Mouse (Mus musculus) small intestine, adult 2 months (tissue): ENCODE measurements around the gene Ndufs7. TPM values are rescaled to one million over a fixed set of nuclear protein-coding genes. Genes with fewer than 3 reads are reported as not detected.

ENCODE experiments used
- H3K27ac ChIP-seq: fragments of 200-500 bp; 2 replicates; pipeline ENCODE4 v1.5.1; 2012; ENCODE audit warnings: low read depth, low read length, control low read depth, inconsistent platforms; ENCODE audit not compliant: insufficient read depth
- H3K27me3 ChIP-seq: fragments of 200-500 bp; 2 replicates; pipeline ENCODE4 v1.6.1; 2012; ENCODE audit warnings: mild to moderate bottlenecking, moderate library complexity, low read length, inconsistent platforms; ENCODE audit not compliant: control insufficient read depth, insufficient read depth
- H3K36me3 ChIP-seq: fragments of 200-500 bp; 2 replicates; pipeline ENCODE4 v1.6.1; 2012; ENCODE audit warnings: mild to moderate bottlenecking, low read length, control low read depth, inconsistent platforms; ENCODE audit not compliant: control insufficient read depth, insufficient read depth
- H3K4me1 ChIP-seq: fragments of 200-500 bp; 2 replicates; pipeline ENCODE4 v1.6.1; 2012; ENCODE audit warnings: low read length, inconsistent platforms, mixed read lengths; ENCODE audit not compliant: control insufficient read depth, insufficient read depth, insufficient read length
- H3K4me3 ChIP-seq: fragments of 200-500 bp; 2 replicates; pipeline ENCODE4 v1.5.1; 2012; ENCODE audit warnings: low read depth, mild to moderate bottlenecking, control low read depth, inconsistent platforms, low read length, moderate library complexity
- CTCF ChIP-seq: fragments of 200-500 bp; IDR thresholded peaks from 2 replicates; pipeline ENCODE4 v1.5.1; 2012; ENCODE audit warnings: low read depth, mild to moderate bottlenecking, control low read depth, inconsistent platforms, low read length, moderate library complexity, mixed read lengths; ENCODE audit not compliant: insufficient replicate concordance, insufficient read length; ENCODE audit errors: extremely low read depth
- POLR2A ChIP-seq: fragments of 200-500 bp; IDR thresholded peaks from 2 replicates; pipeline ENCODE4 v1.6.1; 2012; ENCODE audit warnings: low read depth, mild to moderate bottlenecking, control low read depth, inconsistent platforms, low read length, moderate library complexity
- WGBS: fragments of 180-500 bp; shearing (Covaris S2); methylation state at CpG from one replicate; pipeline ENCODE4 v1.1.7; 2018; 5-methylcytosine and 5-hydroxymethylcytosine counted together
- polyA plus RNA-seq: library from polyadenylated mRNA; depleted of rRNA; stranded (reverse); fragments of >200 nt; gene quantifications from 2 replicates; pipeline ENCODE4 v1.2.3, GENCODE M21; 2012; rRNA removed

The Ndufs7 gene
- polyA plus RNA-seq = 800 and 1,176 TPM in 2 replicates

GRCm38 (mm10) chr10:80248971-80249640, at the start of gene Ndufs7:
Gene Ndufs7, plus strand, starts transcription at chr10:80249121.
- Histone ChIP-seq H3K4me1 (peaks cover 6% of the 10 kb centered on the region), H3K4me3 (peak within 1 kb of the TSS; percentile 83), H3K27ac (peak within 1 kb of the TSS; percentile 91), H3K27me3 (no peaks in the 10 kb centered on the region), H3K36me3 (peaks cover 9% of the 10 kb centered on the region)
- WGBS = under 1% methylated on average over 53 of the region's 53 CpGs
- peak; percentile 95 for TF ChIP-seq POLR2A
- no peak for TF ChIP-seq CTCF

GRCm38 (mm10) chr10:80199440-80200008, 49.4 kb upstream of the Ndufs7 start:
- TF ChIP-seq CTCF (peak; percentile 90), POLR2A (no peak)
- WGBS = 47% methylated on average over 3 of the region's 3 CpGs
- no peaks in the 10 kb centered on the region for H3K36me3 ChIP-seq

GRCm38 (mm10) chr10:80200485-80200884, 48.4 kb upstream of the Ndufs7 start:
- Histone ChIP-seq H3K36me3 (no peaks in the 10 kb centered on the region), H3K27me3 (no peaks in the 10 kb centered on the region), H3K27ac (no peak overlapping the region), H3K4me1 (no peaks in the 10 kb centered on the region), H3K4me3 (no peak overlapping the region)
- 77% methylated on average over 6 of the region's 6 CpGs for WGBS
- TF ChIP-seq POLR2A = no peak
- TF ChIP-seq CTCF = no peak

More at GRCm38 (mm10) chr10:80199440-80200008, 49.4 kb upstream of the Ndufs7 start:
- Histone ChIP-seq H3K27me3 (no peaks in the 10 kb centered on the region), H3K4me1 (no peaks in the 10 kb centered on the region), H3K4me3 (no peak overlapping the region), H3K27ac (no peak overlapping the region)

- TF ChIP-seq POLR2A (no peak), CTCF (no peak)
- H3K36me3 ChIP-seq = no peaks in the 10 kb centered on the region
- H3K27me3 ChIP-seq = no peaks in the 10 kb centered on the region
- H3K4me3 ChIP-seq = no peak overlapping the region
- 51% methylated on average over 7 of the region's 7 CpGs for WGBS
- H3K27ac ChIP-seq = no peak overlapping the region
- H3K4me1 ChIP-seq = no peaks in the 10 kb centered on the region
Observed at GRCm38 (mm10) chr10:80204055-80204454, 44.9 kb upstream of the Ndufs7 start.

- Histone ChIP-seq H3K4me3 (no peak overlapping the region), H3K27me3 (no peaks in the 10 kb centered on the region), H3K27ac (no peak overlapping the region), H3K36me3 (no peaks in the 10 kb centered on the region), H3K4me1 (no peaks in the 10 kb centered on the region)
- WGBS = 87% methylated on average over 1 of the region's 1 CpGs
- TF ChIP-seq CTCF (no peak), POLR2A (no peak)
Observed at GRCm38 (mm10) chr10:80207201-80207600, 41.7 kb upstream of the Ndufs7 start.

- TF ChIP-seq POLR2A = no peak
- TF ChIP-seq CTCF = no peak
- Histone ChIP-seq H3K36me3 (no peaks in the 10 kb centered on the region), H3K27me3 (no peaks in the 10 kb centered on the region), H3K4me1 (no peaks in the 10 kb centered on the region), H3K4me3 (no peak overlapping the region), H3K27ac (no peak overlapping the region)
- 85% methylated on average over 10 of the region's 10 CpGs for WGBS
Observed at GRCm38 (mm10) chr10:80207676-80208075, 41.2 kb upstream of the Ndufs7 start.

GRCm38 (mm10) chr10:80208248-80208647, 40.7 kb upstream of the Ndufs7 start:
- H3K27me3 ChIP-seq = no peaks in the 10 kb centered on the region
- no peak for TF ChIP-seq POLR2A
- TF ChIP-seq CTCF = no peak
- H3K4me1 ChIP-seq = no peaks in the 10 kb centered on the region
- H3K36me3 ChIP-seq = no peaks in the 10 kb centered on the region
- no peak overlapping the region for H3K27ac ChIP-seq
- WGBS = 84% methylated on average over 4 of the region's 4 CpGs
- H3K4me3 ChIP-seq = no peak overlapping the region
